Mouse (Mus musculus): ENCODE data around the gene Yipf3.
A peak's percentile ranks its signal among the peaks of the same experiment; 100 is the strongest.

Yipf3 gene

DNA sequence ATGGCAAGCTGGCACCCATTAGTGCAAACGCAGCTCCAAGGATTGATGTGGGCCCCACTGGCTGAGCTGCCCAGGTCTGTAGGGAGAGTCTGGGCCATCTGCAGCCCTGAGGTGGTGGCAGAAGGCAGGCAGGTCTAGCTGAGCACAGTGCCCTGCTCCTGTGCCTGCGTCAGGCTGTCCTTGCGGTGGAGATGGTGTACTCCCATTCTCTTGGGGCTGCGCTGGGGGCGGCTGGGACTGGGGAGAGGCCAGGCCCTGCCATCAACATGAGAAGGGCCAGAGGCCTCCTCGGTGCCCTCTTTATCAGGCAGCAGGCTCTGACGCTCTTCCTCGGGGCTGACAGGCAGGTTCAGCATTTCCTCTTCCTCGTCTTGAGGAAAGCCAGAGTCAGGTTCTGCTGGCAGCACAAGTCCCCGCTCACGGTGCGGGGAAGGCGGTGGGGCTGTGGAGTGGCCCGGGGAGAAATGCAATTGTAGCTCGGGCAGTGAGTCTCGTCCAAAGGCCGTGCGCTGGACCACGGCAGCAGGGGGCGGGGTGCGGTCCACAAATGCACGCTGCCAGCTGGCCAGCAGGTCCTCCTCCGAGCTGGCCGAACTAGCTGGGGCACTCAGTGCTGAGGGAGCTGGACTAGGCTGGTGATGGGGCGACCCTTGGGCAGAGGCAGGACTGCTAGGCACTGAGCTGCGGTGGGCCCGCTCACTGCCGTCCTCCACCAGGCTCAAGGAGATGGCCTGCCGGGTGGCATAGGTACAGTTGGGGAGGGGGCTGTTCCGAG, 10.6 kb downstream of the Yipf3 start:
- DNase-seq = no peak

- DNase-seq = no peak
These were observed 11.8 kb downstream of the Yipf3 start for GRCm38 (mm10) chr17:46259675-46260074.

DNA sequence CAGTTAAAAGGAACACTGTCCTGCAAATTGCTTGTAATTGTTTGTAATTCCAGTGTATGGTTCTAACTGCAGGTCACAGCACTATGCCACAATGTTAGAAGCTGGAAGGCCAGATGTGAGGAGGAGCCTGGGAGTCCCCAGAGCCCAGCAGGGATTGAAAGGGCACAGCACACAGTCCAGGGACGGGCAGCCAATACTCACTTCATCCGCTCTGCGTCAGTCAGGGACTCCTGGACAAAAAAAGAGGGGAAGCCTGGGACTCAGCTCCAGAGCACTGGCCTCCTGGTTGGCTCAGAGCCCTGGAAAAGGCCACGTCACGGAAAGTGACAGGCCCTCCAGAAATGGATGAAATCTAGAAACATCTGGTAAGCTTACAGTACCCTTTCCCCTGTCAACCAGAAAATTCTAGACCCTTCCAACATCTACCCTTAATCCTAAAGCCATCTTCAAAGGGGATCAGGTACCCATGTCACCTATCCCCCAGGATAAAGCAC, 14.4 kb downstream of the Yipf3 start:
- DNase-seq = no peak

- no peak for DNase-seq
These were observed 17.6 kb downstream of the Yipf3 start for GRCm38 (mm10) chr17:46265502-46265901.

GRCm38 (mm10) chr17:46265918-46266618, 18.2 kb downstream of the Yipf3 start:
- peak; percentile 71 for DNase-seq

DNA sequence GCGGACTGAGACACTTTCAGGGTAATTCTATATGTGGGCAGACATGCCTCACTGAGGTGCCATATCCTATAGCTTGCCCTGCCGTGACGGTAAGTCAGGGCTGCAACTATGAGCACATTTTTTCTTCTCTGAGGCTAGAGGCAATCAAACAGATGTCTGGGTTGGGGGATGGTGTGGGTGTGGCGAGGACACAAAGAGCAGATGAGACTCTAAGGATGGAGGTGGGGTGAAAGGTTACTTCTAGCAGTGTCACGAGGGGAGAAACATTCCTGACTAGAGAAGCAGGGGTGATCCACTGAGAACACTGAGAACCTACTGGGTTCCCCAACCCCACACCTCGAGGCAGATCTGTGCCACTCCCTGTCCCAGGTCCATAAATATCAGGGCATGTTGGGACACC, 19.1 kb downstream of the Yipf3 start:
- DNase-seq = no peak

- DNase-seq = no peak
These were observed 19.6 kb downstream of the Yipf3 start for GRCm38 (mm10) chr17:46267511-46267910.

- no peak for DNase-seq
These were observed 20.3 kb downstream of the Yipf3 start for GRCm38 (mm10) chr17:46268026-46268720.

DNA sequence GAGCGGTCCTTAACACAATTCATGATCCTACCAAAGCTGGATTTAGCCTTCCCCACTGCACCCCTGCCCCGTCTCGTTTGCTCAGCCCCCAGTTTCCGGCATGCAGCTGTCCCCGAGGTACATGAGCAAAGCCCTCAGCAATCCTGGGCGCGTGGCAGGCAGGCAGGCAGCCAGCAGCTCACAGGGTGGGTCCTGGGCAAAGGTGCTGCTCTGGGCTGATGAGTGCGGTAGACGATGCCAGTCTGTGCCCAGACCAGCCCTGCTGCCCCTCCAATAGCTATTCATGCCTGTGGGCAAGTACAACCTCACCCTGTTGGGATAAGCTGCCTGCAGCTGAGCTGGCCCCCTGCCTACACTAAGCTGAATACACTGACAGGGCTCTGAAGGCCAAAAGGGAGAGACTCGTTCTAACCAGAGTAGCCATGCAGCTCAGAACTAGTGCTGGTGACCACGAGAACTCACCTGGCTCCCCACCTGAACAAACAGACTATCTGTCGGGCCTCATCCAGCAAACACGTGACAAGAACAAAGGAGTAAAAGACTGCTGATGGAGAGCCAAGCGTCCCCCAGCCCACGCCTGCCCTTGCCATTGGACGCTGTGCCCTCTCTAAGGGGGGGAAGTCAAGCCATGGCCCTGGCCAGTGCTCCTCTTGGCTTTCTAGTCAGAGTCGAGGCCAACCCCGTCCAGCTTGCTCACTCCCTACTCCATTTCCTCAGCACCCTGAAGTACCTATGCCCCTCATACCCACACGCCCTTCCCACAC, 22.1 kb downstream of the Yipf3 start:
- DNase-seq = no peak

DNA sequence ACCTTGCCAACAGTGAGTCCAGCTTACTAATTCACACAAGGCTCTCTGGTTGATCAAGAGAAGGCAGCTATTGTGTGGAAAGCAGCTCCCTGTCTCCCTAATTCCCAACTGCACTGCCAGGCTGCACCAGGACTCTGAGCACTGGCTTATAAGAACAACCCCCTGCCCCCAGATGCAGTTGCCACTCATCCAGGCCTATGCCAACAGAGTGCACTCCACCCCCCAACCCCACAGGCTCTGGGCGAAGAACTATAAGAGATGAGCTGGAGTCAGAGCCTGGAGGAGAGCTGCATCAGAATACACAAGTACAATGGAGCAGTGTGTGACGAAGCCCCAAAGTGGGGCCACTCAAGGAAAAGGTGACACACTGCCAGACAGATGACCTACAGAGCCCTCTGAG, 24.2 kb downstream of the Yipf3 start:
- DNase-seq = no peak

GRCm38 (mm10) chr17:46272675-46273074, 24.8 kb downstream of the Yipf3 start:
- DNase-seq = no peak

DNA sequence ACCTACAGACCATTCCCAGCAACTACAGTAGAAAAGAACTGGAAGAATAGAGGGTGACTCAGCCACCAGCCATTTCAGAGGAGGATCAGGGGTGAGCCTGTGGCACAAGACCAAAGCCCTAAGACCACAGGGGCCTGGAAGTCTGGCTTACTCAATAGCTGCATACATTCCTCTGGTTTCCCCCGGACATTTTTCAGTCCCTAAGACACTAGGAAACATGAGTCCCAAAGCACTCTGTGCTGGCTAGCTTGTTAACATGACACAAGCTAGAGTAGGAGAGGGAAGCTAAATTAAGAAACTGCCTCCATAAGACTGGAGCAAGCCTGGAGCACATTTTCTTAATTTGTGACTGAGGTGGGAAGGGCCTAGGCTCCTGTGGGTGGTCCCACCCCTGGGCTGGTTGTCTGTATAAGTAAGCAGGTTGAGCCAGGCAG, 25.9 kb downstream of the Yipf3 start:
- no peak for DNase-seq

DNA sequence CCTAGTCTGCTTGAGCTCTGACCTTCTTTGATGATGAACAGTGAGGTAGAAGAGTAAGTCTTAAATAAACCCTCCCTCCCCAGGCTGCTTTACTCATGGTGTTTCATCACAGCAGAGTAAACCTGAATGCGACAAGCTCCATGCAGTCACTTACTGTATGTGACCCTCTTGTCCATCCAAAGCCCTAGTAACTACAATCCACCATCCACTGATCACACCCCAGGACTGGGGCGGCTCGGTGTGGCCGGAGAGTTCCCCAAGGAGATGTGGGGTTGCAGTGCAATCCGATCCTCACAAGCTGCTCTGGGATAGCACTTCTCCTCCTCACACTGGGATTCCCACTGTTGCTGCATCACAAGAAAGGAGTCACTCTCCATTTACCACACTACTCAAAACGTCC, 26.6 kb downstream of the Yipf3 start:
- DNase-seq = no peak

- DNase-seq = no peak
These were observed 27.2 kb downstream of the Yipf3 start for GRCm38 (mm10) chr17:46275034-46275433.

DNA sequence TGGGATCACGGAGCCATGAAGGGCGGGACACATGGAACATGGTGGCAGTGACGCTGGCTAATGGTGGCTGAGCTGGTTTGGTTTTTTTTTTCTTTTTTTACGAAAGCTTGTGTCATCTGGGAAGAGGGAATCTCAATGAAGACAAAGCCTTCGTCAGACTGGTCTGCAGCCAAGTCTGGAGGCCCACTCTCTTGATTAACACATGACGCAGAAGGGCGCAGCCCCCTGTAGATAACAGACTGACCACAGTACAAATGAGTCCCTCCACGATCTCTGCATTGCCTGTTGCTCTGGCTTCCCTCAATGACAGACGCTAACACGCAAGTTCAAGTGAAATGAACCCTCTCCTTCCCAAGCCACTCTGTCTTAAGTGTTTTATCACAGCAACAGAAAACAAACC, 27.6 kb downstream of the Yipf3 start:
- no peak for DNase-seq

GRCm38 (mm10) chr17:46277586-46277985, 29.7 kb downstream of the Yipf3 start:
- no peak for DNase-seq

GRCm38 (mm10) chr17:46278011-46278765, 30.3 kb downstream of the Yipf3 start:
- no peak for DNase-seq

DNA sequence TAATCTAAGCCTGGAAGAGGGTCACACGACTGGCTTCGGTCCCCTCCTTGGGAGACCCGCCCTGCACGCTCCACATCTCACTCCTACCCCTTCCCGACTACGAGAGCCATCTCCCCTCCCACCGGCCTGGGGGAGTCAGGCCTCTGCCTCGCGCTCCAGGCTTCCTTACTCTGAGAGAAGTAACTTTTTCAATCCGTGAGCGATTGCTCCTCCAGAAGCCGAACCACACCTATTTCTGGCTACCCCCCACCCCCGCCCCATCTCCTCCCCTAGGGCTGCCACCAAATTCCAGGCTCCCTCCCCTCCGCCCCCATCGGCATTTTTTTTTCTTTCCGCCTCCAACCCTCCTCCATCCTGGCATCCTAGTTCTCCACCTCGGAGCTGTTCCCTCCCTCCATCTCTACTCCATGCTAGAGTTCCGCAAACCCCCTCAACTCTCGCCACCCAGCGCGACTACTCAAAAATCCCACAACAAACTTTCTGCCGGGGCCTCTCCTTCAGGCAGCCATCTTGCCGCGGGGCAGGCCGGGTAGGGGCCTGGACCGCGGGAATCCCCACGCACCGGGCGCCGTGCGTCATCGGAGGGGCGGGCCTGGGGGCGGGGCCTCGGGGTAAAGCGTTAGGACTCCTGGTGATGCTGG, 34.7 kb downstream of the Yipf3 start, which contains the start of gene Tjap1:
TSS of gene Tjap1 (minus strand) at position 544 of the 641 bp plus-strand sequence.
- DNase-seq = peak; percentile 92

DNA sequence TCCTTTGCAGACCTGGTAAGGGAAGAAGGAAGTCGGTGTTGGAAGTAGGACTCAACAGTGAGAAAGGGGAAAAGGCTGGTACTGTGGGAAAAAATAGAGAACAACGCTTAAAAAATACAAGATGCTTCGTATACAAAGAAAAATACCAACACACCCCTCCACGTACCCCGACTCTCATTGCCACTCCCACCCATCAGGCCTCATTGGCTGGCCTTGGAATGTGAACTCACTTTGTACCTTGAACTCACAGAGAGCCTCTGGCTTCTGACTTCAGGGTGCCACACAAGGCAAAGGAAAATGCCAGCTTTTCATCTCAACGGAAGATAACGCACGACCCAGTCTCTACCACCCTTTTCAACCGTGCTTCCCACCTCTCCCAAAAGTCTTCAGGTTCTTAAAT, 35.3 kb downstream of the Yipf3 start:
- DNase-seq = no peak

GRCm38 (mm10) chr17:46283911-46284310, 36.0 kb downstream of the Yipf3 start:
- DNase-seq = no peak

DNA sequence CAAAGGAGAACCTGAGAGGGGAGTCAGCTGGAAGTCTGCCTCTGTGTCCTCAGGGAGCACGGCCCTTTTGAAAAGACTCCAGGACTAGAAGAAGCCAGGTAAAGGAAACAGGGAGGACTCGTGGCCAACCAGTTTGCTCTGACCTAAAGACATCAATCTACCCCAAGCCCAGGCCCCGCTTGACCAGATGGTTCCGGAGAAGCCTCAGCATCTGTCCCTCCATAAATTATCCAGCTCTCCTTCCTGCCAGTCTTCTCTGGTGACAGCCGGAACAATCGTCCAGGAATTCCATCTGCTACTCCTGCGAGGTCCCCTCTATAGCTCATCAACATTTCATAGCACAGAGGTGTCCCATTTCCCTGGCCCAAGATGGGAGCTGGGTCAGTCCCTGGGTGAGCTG, 36.8 kb downstream of the Yipf3 start:
- no peak for DNase-seq

Data from liver (tissue).